Mouse (Mus musculus): ENCODE data around the gene Ep300. TPM values are rescaled to one million over a fixed set of nuclear protein-coding genes. Genes with fewer than 3 reads are reported as not detected.
"Not testable (repeated sequence)": the region's sequence is repeated elsewhere in the genome, so short reads cannot be mapped to it uniquely, and the experiment has no call there.

The Ep300 gene
- total RNA-seq, 1 experiment = 58.4 TPM

DNA sequence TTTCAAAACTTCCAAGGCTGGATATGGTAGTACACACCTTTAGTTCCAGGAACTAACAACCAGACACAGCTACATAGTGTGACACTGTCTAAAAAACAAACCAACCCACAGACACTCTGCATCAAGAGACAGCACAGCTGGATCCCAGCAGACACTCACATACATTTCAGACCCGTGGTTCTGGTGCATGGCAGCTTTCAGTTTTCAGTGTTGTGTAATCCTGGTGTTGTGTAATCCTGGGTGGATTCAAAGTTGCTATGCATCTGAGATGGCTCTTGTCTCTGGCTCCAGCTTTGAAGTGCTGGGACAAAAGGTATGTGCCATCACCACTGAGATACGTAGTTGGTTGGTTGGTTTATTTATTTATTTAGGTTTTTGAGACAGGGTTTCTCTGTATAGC lies 113.4 kb downstream of the Ep300 start:
- Histone ChIP-seq H3K4me1 (ENCODE audit: control insufficient read depth in 2 of 2, insufficient read depth in 2 of 2, low read length in 2 of 2, poor library complexity in 1 of 2) (peaks cover 2% of the 10 kb centered on the region in 2 experiments; a peak in 1 of 4 replicates), H3K36me3 (ENCODE audit: control insufficient read depth, insufficient read depth, low read length, poor library complexity, severe bottlenecking) (peaks cover 5% of the 10 kb centered on the region; the same call in 1 of the 2 replicates), H3K27ac (ENCODE audit: insufficient read depth, low read depth, low read length, poor library complexity, severe bottlenecking) (no peak overlapping the region), H3K9me3 (ENCODE audit: control insufficient read depth, insufficient read depth, low read depth, low read length) (no peaks in the 10 kb centered on the region), H3K4me3 (ENCODE audit: insufficient read depth in 1 of 2, low read depth in 1 of 2, low read length in 2 of 2, poor library complexity in 1 of 2, severe bottlenecking in 1 of 2) (no peak overlapping the region), H3K9ac (ENCODE audit: insufficient read depth, low read depth, low read length, poor library complexity, severe bottlenecking) (no peak overlapping the region)
- no peak for DNase-seq (ENCODE audit: low read depth, low spot score)
- in situ Hi-C loops (cut with MboI; ENCODE audit: low sequenced_read_pairs in 2 of 2, unreplicated experiment in 2 of 2) = no loop called here
- TF ChIP-seq ZC3H11A (IDR thresholded peaks at IDR 0.05; ENCODE audit: borderline replicate concordance, low read depth, low read length) (no peak), ZNF384 (IDR thresholded peaks at IDR 0.05; ENCODE audit: low read depth, low read length) (no peak), MAFK (IDR thresholded peaks at IDR 0.05; ENCODE audit: insufficient read depth, low read depth, low read length) (no peak), CHD2 (IDR thresholded peaks at IDR 0.05; ENCODE audit: low read depth, low read length) (no peak), HCFC1 (IDR thresholded peaks at IDR 0.05; ENCODE audit: borderline replicate concordance, insufficient read depth, low read length) (no peak)

GRCm38 (mm10) chr15:81700161-81700560 lies 115.0 kb downstream of the Ep300 start:
- in situ Hi-C loops (cut with MboI; ENCODE audit: low sequenced_read_pairs in 2 of 2, unreplicated experiment in 2 of 2) = no loop called here
- Histone ChIP-seq H3K4me1 (ENCODE audit: control insufficient read depth in 2 of 2, insufficient read depth in 2 of 2, low read length in 2 of 2, poor library complexity in 1 of 2) (peaks cover 2 to 13% of the 10 kb centered on the region in 2 experiments; a peak in 2 of 4 replicates), H3K36me3 (ENCODE audit: control insufficient read depth, insufficient read depth, low read length, poor library complexity, severe bottlenecking) (peaks cover 21% of the 10 kb centered on the region), H3K27ac (ENCODE audit: insufficient read depth, low read depth, low read length, poor library complexity, severe bottlenecking) (peak overlapping the region; percentile 37; the same call in 1 of the 2 replicates), H3K9ac (ENCODE audit: insufficient read depth, low read depth, low read length, poor library complexity, severe bottlenecking) (no peak overlapping the region), H3K9me3 (ENCODE audit: control insufficient read depth, insufficient read depth, low read depth, low read length) (no peaks in the 10 kb centered on the region), H3K4me3 (ENCODE audit: insufficient read depth in 1 of 2, low read depth in 1 of 2, low read length in 2 of 2, poor library complexity in 1 of 2, severe bottlenecking in 1 of 2) (no peak overlapping the region)
- TF ChIP-seq CHD2 (IDR thresholded peaks at IDR 0.05; ENCODE audit: low read depth, low read length) (no peak), HCFC1 (IDR thresholded peaks at IDR 0.05; ENCODE audit: borderline replicate concordance, insufficient read depth, low read length) (no peak), ZC3H11A (IDR thresholded peaks at IDR 0.05; ENCODE audit: borderline replicate concordance, low read depth, low read length) (no peak)
- DNase-seq (ENCODE audit: low read depth, low spot score) = no peak

DNA sequence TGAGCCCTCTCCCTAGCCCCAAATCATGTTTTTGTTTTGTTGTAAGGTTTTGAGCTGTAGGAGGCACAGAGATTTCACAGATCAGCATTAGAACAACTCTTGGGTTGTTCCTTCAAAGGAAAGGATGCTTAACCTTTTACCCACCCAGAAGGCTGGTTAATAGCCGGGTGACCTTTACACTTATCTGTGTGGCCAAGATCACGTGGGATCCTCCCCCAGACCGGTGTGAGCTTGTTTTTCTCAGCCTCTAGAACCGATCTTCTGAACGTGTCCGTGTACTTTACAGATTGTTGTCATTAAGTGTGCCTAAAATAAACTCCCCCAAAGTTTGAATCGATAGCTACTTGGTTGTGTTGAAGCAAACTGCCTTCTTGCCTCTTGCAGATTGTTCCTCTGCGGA lies 115.5 kb downstream of the Ep300 start:
- Histone ChIP-seq H3K4me1 (ENCODE audit: control insufficient read depth in 2 of 2, insufficient read depth in 2 of 2, low read length in 2 of 2, poor library complexity in 1 of 2) (peaks cover 2 to 16% of the 10 kb centered on the region in 2 experiments; a peak in 2 of 4 replicates), H3K9me3 (ENCODE audit: control insufficient read depth, insufficient read depth, low read depth, low read length) (no peaks in the 10 kb centered on the region), H3K36me3 (ENCODE audit: control insufficient read depth, insufficient read depth, low read length, poor library complexity, severe bottlenecking) (peaks cover 25% of the 10 kb centered on the region), H3K9ac (ENCODE audit: insufficient read depth, low read depth, low read length, poor library complexity, severe bottlenecking) (no peak overlapping the region), H3K4me3 (ENCODE audit: insufficient read depth in 1 of 2, low read depth in 1 of 2, low read length in 2 of 2, poor library complexity in 1 of 2, severe bottlenecking in 1 of 2) (no peak overlapping the region), H3K27ac (ENCODE audit: insufficient read depth, low read depth, low read length, poor library complexity, severe bottlenecking) (peak overlapping the region; percentile 37; the same call in 1 of the 2 replicates)
- TF ChIP-seq HCFC1 (IDR thresholded peaks at IDR 0.05; ENCODE audit: borderline replicate concordance, insufficient read depth, low read length) (no peak), ZNF384 (IDR thresholded peaks at IDR 0.05; ENCODE audit: low read depth, low read length) (no peak), ZC3H11A (IDR thresholded peaks at IDR 0.05; ENCODE audit: borderline replicate concordance, low read depth, low read length) (no peak)
- in situ Hi-C loops (cut with MboI; ENCODE audit: low sequenced_read_pairs in 2 of 2, unreplicated experiment in 2 of 2) = no loop called here
- peak; percentile 63 for DNase-seq (ENCODE audit: low read depth, low spot score)

DNA sequence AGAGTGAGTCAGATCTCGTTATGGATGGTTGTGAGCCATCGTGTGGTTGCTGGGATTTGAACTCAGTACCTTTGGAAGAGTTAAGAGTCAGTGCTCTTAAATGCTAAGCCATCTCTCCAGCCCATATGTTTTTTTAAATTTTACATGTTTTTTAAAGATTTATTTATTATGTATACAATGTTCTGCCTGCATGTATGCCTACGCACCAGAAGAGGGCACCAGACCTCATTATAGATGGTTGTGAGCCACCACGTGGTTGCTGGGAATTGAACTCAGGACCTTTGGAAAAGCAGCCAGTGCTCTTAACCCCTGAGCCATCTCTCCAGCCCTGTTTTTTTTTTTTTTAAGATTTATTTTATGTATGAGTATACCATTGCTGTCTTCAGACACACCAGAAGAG lies 116.2 kb downstream of the Ep300 start:
- H3K4me1 ChIP-seq (ENCODE audit: control insufficient read depth in 2 of 2, insufficient read depth in 2 of 2, low read length in 2 of 2, poor library complexity in 1 of 2) = peaks cover 2 to 18% of the 10 kb centered on the region in 2 experiments; a peak in 2 of 4 replicates
- H3K27ac ChIP-seq (ENCODE audit: insufficient read depth, low read depth, low read length, poor library complexity, severe bottlenecking); in situ Hi-C loops (cut with MboI; ENCODE audit: low sequenced_read_pairs in 2 of 2, unreplicated experiment in 2 of 2); DNase-seq (ENCODE audit: low read depth, low spot score); H3K9me3 ChIP-seq (ENCODE audit: control insufficient read depth, insufficient read depth, low read depth, low read length); H3K9ac ChIP-seq (ENCODE audit: insufficient read depth, low read depth, low read length, poor library complexity, severe bottlenecking); H3K4me3 ChIP-seq (ENCODE audit: insufficient read depth in 1 of 2, low read depth in 1 of 2, low read length in 2 of 2, poor library complexity in 1 of 2, severe bottlenecking in 1 of 2): not testable (repeated sequence)
- H3K36me3 ChIP-seq (ENCODE audit: control insufficient read depth, insufficient read depth, low read length, poor library complexity, severe bottlenecking) = peaks cover 33% of the 10 kb centered on the region

Other genes starting within 250 kb of the Ep300 start
- gene Slc25a17, start 224.5 kb upstream of the Ep300 start, total RNA-seq (2012; rRNA removed) = 86.3 and 94.5 TPM in 2 replicates
- gene St13, start 185.3 kb upstream of the Ep300 start, total RNA-seq (2012; rRNA removed) = 217 and 254 TPM in 2 replicates
- 16.4 and 17.6 TPM in 2 replicates for gene Xpnpep3, start 185.2 kb upstream of the Ep300 start, total RNA-seq (2012; rRNA removed)
- not detected in 2 replicates for gene Dnajb7, start 177.1 kb upstream of the Ep300 start, total RNA-seq (2012; rRNA removed)
- 179 and 282 TPM in 2 replicates for gene Rbx1, start 119.1 kb upstream of the Ep300 start, total RNA-seq (2012; rRNA removed)
- gene L3mbtl2, start 78.5 kb downstream of the Ep300 start, total RNA-seq (2012; rRNA removed) = 111 and 119 TPM in 2 replicates
- gene Chadl, start 111.9 kb downstream of the Ep300 start, total RNA-seq (2012; rRNA removed) = 0.98 and 1.6 TPM in 2 replicates
- 19.0 and 22.5 TPM in 2 replicates for gene Zc3h7b, start 159.7 kb downstream of the Ep300 start, total RNA-seq (2012; rRNA removed)
- 148 and 178 TPM in 2 replicates for gene Rangap1, start 160.2 kb downstream of the Ep300 start, total RNA-seq (2012; rRNA removed)
- gene Tef, start 217.1 kb downstream of the Ep300 start, total RNA-seq (2012; rRNA removed) = 20.9 and 25.2 TPM in 2 replicates

Measured in ES-E14 (cell line).